Mouse (Mus musculus): ENCODE results near the gene Nodal. TPM values are rescaled to one million over a fixed set of nuclear protein-coding genes. Genes with fewer than 3 reads are reported as not detected.

The Nodal gene
- polyA plus RNA-seq, 1 experiment: 52.2 TPM

- H3K9ac ChIP-seq (ENCODE audit: low read depth, poor library complexity, severe bottlenecking): no peak overlapping the region
- peaks cover 6% of the 10 kb centered on the region for H3K4me1 ChIP-seq (ENCODE audit: control insufficient read depth, insufficient read depth, low read length)
These were observed 26.1 kb downstream of the Nodal start for GRCm38 (mm10) chr10:61443876-61444275.

GRCm38 (mm10) chr10:61445016-61445415 lies 27.2 kb downstream of the Nodal start:
- H3K36me3 ChIP-seq (ENCODE audit: control insufficient read depth, insufficient read depth, low read length, poor library complexity, severe bottlenecking): peaks cover 20% of the 10 kb centered on the region
- no peak overlapping the region for H3K4me3 ChIP-seq (ENCODE audit: low read depth, low read length)
- H3K27ac ChIP-seq (ENCODE audit: insufficient read depth, low read length): no peak overlapping the region
- H3K9ac ChIP-seq (ENCODE audit: low read depth, poor library complexity, severe bottlenecking): no peak overlapping the region
- H3K9me3 ChIP-seq (replicated peaks; ENCODE audit: control insufficient read depth, insufficient read depth, low read length, poor library complexity, severe bottlenecking): no peaks in the 10 kb centered on the region
- TF ChIP-seq CTCF (IDR thresholded peaks at IDR 0.05; ENCODE audit: low read depth, low read length) (no peak), EP300 (IDR thresholded peaks at IDR 0.05; ENCODE audit: insufficient read depth, low read depth, low read length) (no peak), POLR2A (IDR thresholded peaks at IDR 0.05; ENCODE audit: insufficient read depth, low read length) (no peak)
- no peaks in the 10 kb centered on the region for H3K27me3 ChIP-seq (ENCODE audit: control insufficient read depth, insufficient read depth, low read length, poor library complexity, severe bottlenecking)
- H3K4me1 ChIP-seq (ENCODE audit: control insufficient read depth, insufficient read depth, low read length): peaks cover 6% of the 10 kb centered on the region

More at GRCm38 (mm10) chr10:61443876-61444275, 26.1 kb downstream of the Nodal start:
- Histone ChIP-seq H3K9me3 (replicated peaks; ENCODE audit: control insufficient read depth, insufficient read depth, low read length, poor library complexity, severe bottlenecking) (no peaks in the 10 kb centered on the region), H3K27ac (ENCODE audit: insufficient read depth, low read length) (no peak overlapping the region; the same call in 1 of the 2 replicates), H3K4me3 (ENCODE audit: low read depth, low read length) (no peak overlapping the region), H3K36me3 (ENCODE audit: control insufficient read depth, insufficient read depth, low read length, poor library complexity, severe bottlenecking) (peaks cover 11% of the 10 kb centered on the region), H3K27me3 (ENCODE audit: control insufficient read depth, insufficient read depth, low read length, poor library complexity, severe bottlenecking) (no peaks in the 10 kb centered on the region)
- TF ChIP-seq EP300 (IDR thresholded peaks at IDR 0.05; ENCODE audit: insufficient read depth, low read depth, low read length): no peak
- no peak for TF ChIP-seq CTCF (IDR thresholded peaks at IDR 0.05; ENCODE audit: low read depth, low read length)

GRCm38 (mm10) chr10:61447581-61448353 lies 30.0 kb downstream of the Nodal start:
- peaks cover 7% of the 10 kb centered on the region for H3K4me1 ChIP-seq (ENCODE audit: control insufficient read depth, insufficient read depth, low read length)
- no peak for TF ChIP-seq POLR2A (IDR thresholded peaks at IDR 0.05; ENCODE audit: insufficient read depth, low read length)
- TF ChIP-seq CTCF (IDR thresholded peaks at IDR 0.05; ENCODE audit: low read depth, low read length): no peak
- TF ChIP-seq EP300 (IDR thresholded peaks at IDR 0.05; ENCODE audit: insufficient read depth, low read depth, low read length): no peak
- peaks cover 21% of the 10 kb centered on the region for H3K36me3 ChIP-seq (ENCODE audit: control insufficient read depth, insufficient read depth, low read length, poor library complexity, severe bottlenecking)
- no peak overlapping the region for H3K9ac ChIP-seq (ENCODE audit: low read depth, poor library complexity, severe bottlenecking)
- H3K9me3 ChIP-seq (replicated peaks; ENCODE audit: control insufficient read depth, insufficient read depth, low read length, poor library complexity, severe bottlenecking): no peaks in the 10 kb centered on the region
- no peak overlapping the region for H3K27ac ChIP-seq (ENCODE audit: insufficient read depth, low read length)
- H3K27me3 ChIP-seq (ENCODE audit: control insufficient read depth, insufficient read depth, low read length, poor library complexity, severe bottlenecking): no peaks in the 10 kb centered on the region
- H3K4me3 ChIP-seq (ENCODE audit: low read depth, low read length): no peak overlapping the region

- Histone ChIP-seq H3K27me3 (ENCODE audit: control insufficient read depth, insufficient read depth, low read length, poor library complexity, severe bottlenecking) (no peaks in the 10 kb centered on the region), H3K27ac (ENCODE audit: insufficient read depth, low read length) (no peak overlapping the region), H3K4me1 (ENCODE audit: control insufficient read depth, insufficient read depth, low read length) (peaks cover 7% of the 10 kb centered on the region), H3K9ac (ENCODE audit: low read depth, poor library complexity, severe bottlenecking) (0 out of 2 replicates have a peak overlapping the region, but pooled peaks have one; percentile 10), H3K4me3 (ENCODE audit: low read depth, low read length) (no peak overlapping the region), H3K9me3 (replicated peaks; ENCODE audit: control insufficient read depth, insufficient read depth, low read length, poor library complexity, severe bottlenecking) (no peaks in the 10 kb centered on the region), H3K36me3 (ENCODE audit: control insufficient read depth, insufficient read depth, low read length, poor library complexity, severe bottlenecking) (peaks cover 21% of the 10 kb centered on the region)
- no peak for TF ChIP-seq CTCF (IDR thresholded peaks at IDR 0.05; ENCODE audit: low read depth, low read length)
- TF ChIP-seq POLR2A (IDR thresholded peaks at IDR 0.05; ENCODE audit: insufficient read depth, low read length): no peak
- no peak for TF ChIP-seq EP300 (IDR thresholded peaks at IDR 0.05; ENCODE audit: insufficient read depth, low read depth, low read length)
These were observed 31.1 kb downstream of the Nodal start for GRCm38 (mm10) chr10:61448834-61449233.

- H3K9ac ChIP-seq (ENCODE audit: low read depth, poor library complexity, severe bottlenecking): peak overlapping the region; percentile 79
- H3K27me3 ChIP-seq (ENCODE audit: control insufficient read depth, insufficient read depth, low read length, poor library complexity, severe bottlenecking): no peaks in the 10 kb centered on the region
- H3K4me1 ChIP-seq (ENCODE audit: control insufficient read depth, insufficient read depth, low read length): peaks cover 7% of the 10 kb centered on the region
- TF ChIP-seq EP300 (IDR thresholded peaks at IDR 0.05; ENCODE audit: insufficient read depth, low read depth, low read length) (no peak), CTCF (IDR thresholded peaks at IDR 0.05; ENCODE audit: low read depth, low read length) (no peak), POLR2A (IDR thresholded peaks at IDR 0.05; ENCODE audit: insufficient read depth, low read length) (no peak)
- H3K27ac ChIP-seq (ENCODE audit: insufficient read depth, low read length): 0 out of 2 replicates have a peak overlapping the region, but pooled peaks have one; percentile 14
- H3K36me3 ChIP-seq (ENCODE audit: control insufficient read depth, insufficient read depth, low read length, poor library complexity, severe bottlenecking): peaks cover 21% of the 10 kb centered on the region
- H3K9me3 ChIP-seq (replicated peaks; ENCODE audit: control insufficient read depth, insufficient read depth, low read length, poor library complexity, severe bottlenecking): no peaks in the 10 kb centered on the region
- peak overlapping the region; percentile 93 for H3K4me3 ChIP-seq (ENCODE audit: low read depth, low read length)
These were observed 33.7 kb downstream of the Nodal start for GRCm38 (mm10) chr10:61451463-61451930.

Data from ES-Bruce4 (cell line).